Mouse (Mus musculus) limb, embryonic 11.5 days (tissue): Measurements from ENCODE around the gene Sap30l. TPM values are rescaled to one million over a fixed set of nuclear protein-coding genes. Genes with fewer than 3 reads are reported as not detected.

Experiments
- ATAC-seq: fragments of 200-750 bp; cut with Nextera tagmentation; 2 replicates; pipeline ENCODE4 v1.8.0; 2017; ENCODE audit warnings: low read depth; ENCODE audit not compliant: insufficient number of reproducible peaks, low FRiP score, low TSS enrichment
- DNase-seq: peaks from one replicate; pipeline ENCODE4 v3.0.0-alpha.2; 2015; ENCODE audit warnings: low spot score
- H3K27ac ChIP-seq: fragments of 300-500 bp; sonication (generic); replicated peaks from 2 replicates; pipeline ENCODE4 v1.5.1; 2014; ENCODE audit warnings: low read depth, mild to moderate bottlenecking, low read length
- H3K27me3 ChIP-seq: fragments of 300-500 bp; sonication (generic); 2 replicates; pipeline ENCODE4 v1.6.1; 2014; ENCODE audit warnings: mild to moderate bottlenecking, low read length, mixed read lengths; ENCODE audit not compliant: control insufficient read depth, insufficient read depth
- H3K36me3 ChIP-seq: fragments of 300-500 bp; sonication (generic); 2 replicates; pipeline ENCODE4 v1.6.1; 2014; ENCODE audit warnings: mild to moderate bottlenecking, low read length, moderate library complexity, mixed read lengths; ENCODE audit not compliant: control insufficient read depth, insufficient read depth
- H3K4me1 ChIP-seq: fragments of 300-500 bp; sonication (generic); 2 replicates; pipeline ENCODE4 v1.6.1; 2014; ENCODE audit warnings: low read length, mixed read lengths; ENCODE audit not compliant: control insufficient read depth, insufficient read depth
- H3K4me2 ChIP-seq: fragments of 300-500 bp; sonication (generic); 2 replicates; pipeline ENCODE4 v1.6.1; 2014; ENCODE audit warnings: low read depth, mild to moderate bottlenecking, moderate library complexity; ENCODE audit not compliant: severe bottlenecking
- H3K4me3 ChIP-seq: fragments of 300-500 bp; sonication (generic); 2 replicates; pipeline ENCODE4 v1.5.1; 2014; ENCODE audit warnings: low read depth, low read length
- H3K9ac ChIP-seq: fragments of 300-500 bp; sonication (generic); 2 replicates; pipeline ENCODE4 v1.6.1; 2014; ENCODE audit warnings: mild to moderate bottlenecking, low read length
- H3K9me3 ChIP-seq: fragments of 300-500 bp; sonication (generic); 2 replicates; pipeline ENCODE4 v1.6.1; 2016; ENCODE audit warnings: low read length; ENCODE audit not compliant: control insufficient read depth
- WGBS: fragments of 180-500 bp; shearing (Covaris S2); extraction: QIAGEN DNeasy Blood & Tissue Kit; methylation state at CpG from one replicate; pipeline ENCODE4 v1.1.7; 2014; 5-methylcytosine and 5-hydroxymethylcytosine counted together
- polyA plus RNA-seq: library from polyadenylated mRNA; unstranded; fragments of >200 nt; fragmentation: Nextera tagmentation; extraction: Ambion mirVana; gene quantifications from 2 replicates; pipeline ENCODE4 v1.2.1, GENCODE M21; 2014

Sap30l gene
- polyA plus RNA-seq, 1 experiment from 2014 or later, result 14.1 TPM

DNA sequence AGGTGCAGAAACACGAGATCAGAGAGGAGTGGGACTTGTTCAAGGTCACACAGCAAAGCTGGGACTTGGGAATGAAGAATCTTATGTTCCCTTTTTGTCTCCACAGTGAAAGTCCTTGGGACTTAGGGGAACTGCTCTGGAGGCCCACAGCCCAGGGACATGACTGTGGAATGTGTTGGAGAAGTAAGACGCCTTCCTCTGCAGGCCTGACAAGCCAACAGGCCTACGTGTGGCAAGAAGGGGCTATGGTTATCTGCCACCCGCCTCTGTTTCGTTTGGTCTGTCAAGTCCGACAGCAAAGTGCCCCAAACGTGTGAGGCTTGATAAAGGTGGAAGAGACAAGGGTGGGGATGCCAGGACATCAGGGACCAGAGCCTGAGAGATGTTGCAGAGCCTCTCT lies 46.0 kb downstream of the Sap30l start:
- Histone ChIP-seq H3K27me3 (0 out of 2 replicates have a peak, but pooled peaks cover 2% of the 10 kb centered on the region), H3K4me3 (no peak overlapping the region), H3K4me1 (no peaks in the 10 kb centered on the region), H3K9me3 (no peaks in the 10 kb centered on the region), H3K9ac (no peak overlapping the region), H3K4me2 (no peak overlapping the region), H3K36me3 (no peaks in the 10 kb centered on the region), H3K27ac (no peak overlapping the region)
- DNase-seq (no peak), ATAC-seq (no peak)
- WGBS, result 65% methylated on average over 7 of the region's 7 CpGs

GRCm38 (mm10) chr11:57850298-57850697 lies 48.9 kb downstream of the Sap30l start:
- Histone ChIP-seq H3K4me2 (no peak overlapping the region), H3K4me1 (no peaks in the 10 kb centered on the region), H3K27me3 (0 out of 2 replicates have a peak, but pooled peaks cover 2% of the 10 kb centered on the region), H3K9ac (no peak overlapping the region), H3K27ac (no peak overlapping the region), H3K36me3 (no peaks in the 10 kb centered on the region), H3K4me3 (no peak overlapping the region), H3K9me3 (no peaks in the 10 kb centered on the region)
- no peak for ATAC-seq
- DNase-seq, result no peak
- 58% methylated on average over 7 of the region's 7 CpGs for WGBS

DNA sequence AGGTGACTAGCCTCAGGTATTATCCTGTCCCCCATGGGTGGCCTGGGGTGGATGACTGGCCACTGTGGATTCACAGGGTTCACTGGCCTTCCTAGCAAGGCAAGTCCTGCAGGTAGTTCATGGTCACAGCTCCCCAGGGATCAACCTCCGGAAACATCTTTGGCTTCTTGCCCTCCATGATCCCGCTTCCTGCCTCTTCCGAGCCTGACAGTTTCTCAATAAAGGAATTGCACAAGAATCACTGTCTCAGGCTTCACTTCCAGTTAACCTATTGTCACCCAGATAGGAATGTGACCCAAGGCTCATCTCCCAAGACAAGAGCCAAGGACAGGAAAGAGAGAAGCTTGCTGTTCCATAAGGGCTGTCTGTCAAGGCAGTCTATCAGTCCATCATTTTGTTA lies 49.5 kb downstream of the Sap30l start:
- no peaks in the 10 kb centered on the region for H3K4me1 ChIP-seq
- H3K4me2 ChIP-seq, result no peak overlapping the region
- no peak overlapping the region for H3K4me3 ChIP-seq
- H3K9me3 ChIP-seq, result no peaks in the 10 kb centered on the region
- DNase-seq (no peak), ATAC-seq (no peak)
- H3K9ac ChIP-seq, result no peak overlapping the region
- H3K36me3 ChIP-seq, result no peaks in the 10 kb centered on the region
- 70% methylated on average over 3 of the region's 3 CpGs for WGBS
- no peak overlapping the region for H3K27ac ChIP-seq
- 0 out of 2 replicates have a peak, but pooled peaks cover 2% of the 10 kb centered on the region for H3K27me3 ChIP-seq

DNA sequence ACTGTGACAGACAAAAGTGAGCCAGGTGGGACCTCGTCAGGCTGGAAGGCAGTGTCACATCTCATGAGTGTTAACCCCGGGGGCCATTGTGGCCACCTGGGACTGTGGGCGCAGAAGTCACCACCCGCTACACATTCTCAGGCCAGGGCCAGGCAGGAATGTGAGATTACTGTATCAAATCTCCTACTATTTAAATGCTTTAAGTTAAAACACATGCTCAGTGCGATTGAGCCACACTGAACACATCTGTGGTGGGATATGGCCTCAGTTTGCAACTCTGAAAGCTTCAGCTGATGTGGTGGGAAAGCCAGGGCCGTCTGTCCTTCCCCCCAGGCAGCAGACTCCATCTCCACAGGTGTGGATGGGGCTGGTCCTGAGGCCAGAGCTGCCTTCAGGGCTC lies 52.1 kb downstream of the Sap30l start:
- whole genome bisulfite sequencing, result 51% methylated on average over 6 of the region's 6 CpGs
- Histone ChIP-seq H3K4me1 (0 out of 2 replicates have a peak, but pooled peaks cover 2% of the 10 kb centered on the region), H3K4me2 (no peak overlapping the region), H3K9me3 (no peaks in the 10 kb centered on the region), H3K27me3 (0 out of 2 replicates have a peak, but pooled peaks cover 2% of the 10 kb centered on the region), H3K36me3 (no peaks in the 10 kb centered on the region), H3K27ac (no peak overlapping the region), H3K9ac (no peak overlapping the region), H3K4me3 (no peak overlapping the region)
- DNase-seq, result no peak
- ATAC-seq, result no peak

DNA sequence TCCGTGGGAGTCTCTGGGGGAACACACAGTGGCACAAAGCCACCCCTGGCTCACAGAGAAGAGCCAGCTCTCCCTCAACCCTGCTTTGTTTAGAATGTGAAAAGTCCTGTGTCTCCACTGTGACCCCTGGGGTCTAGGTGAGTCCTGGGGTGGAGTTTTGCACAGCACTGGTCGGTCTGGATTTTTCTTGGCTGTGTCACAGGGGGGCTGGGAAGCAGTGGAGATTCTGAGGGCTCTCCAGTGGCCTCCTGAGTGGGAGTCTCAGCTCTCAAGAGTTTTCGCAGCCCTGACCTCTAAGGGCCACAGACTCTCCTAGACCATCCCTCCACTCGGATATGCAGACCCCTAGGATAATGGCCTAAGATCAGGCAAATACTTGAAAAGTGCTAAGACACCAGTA lies 56.3 kb downstream of the Sap30l start:
- H3K27me3 ChIP-seq, result no peaks in the 10 kb centered on the region
- H3K4me3 ChIP-seq, result no peak overlapping the region
- 0 out of 2 replicates have a peak, but pooled peaks cover 2% of the 10 kb centered on the region for H3K4me1 ChIP-seq
- WGBS, result 56% methylated on average over 4 of the region's 4 CpGs
- H3K9ac ChIP-seq, result no peak overlapping the region
- no peak for DNase-seq
- H3K36me3 ChIP-seq, result no peaks in the 10 kb centered on the region
- H3K9me3 ChIP-seq, result no peaks in the 10 kb centered on the region
- no peak overlapping the region for H3K27ac ChIP-seq
- no peak for ATAC-seq
- H3K4me2 ChIP-seq, result no peak overlapping the region

Other genes starting within 250 kb of the Sap30l start
- 13.9 and 15.6 TPM in 2 replicates for gene Galnt10, start 156.2 kb upstream of the Sap30l start, polyA plus RNA-seq
- 2.6 and 3.0 TPM in 2 replicates for gene Hand1, start 31.2 kb downstream of the Sap30l start, polyA plus RNA-seq
- 18.9 and 22.2 TPM in 2 replicates for gene Larp1, start 207.4 kb downstream of the Sap30l start, polyA plus RNA-seq